Mouse (Mus musculus) spleen, postnatal 36 days (tissue): ENCODE data around the gene Rps9.
"Not testable (repeated sequence)": the region's sequence is repeated elsewhere in the genome, so short reads cannot be mapped to it uniquely, and the experiment has no call there.

Source experiments
- DNase-seq, 2 experiments: peaks; one replicate each; pipeline ENCODE4 v3.0.0; 2022; ENCODE audit warnings: low spot score in 2 of 2, mixed read lengths in 1 of 2

Gene Rps9

DNA sequence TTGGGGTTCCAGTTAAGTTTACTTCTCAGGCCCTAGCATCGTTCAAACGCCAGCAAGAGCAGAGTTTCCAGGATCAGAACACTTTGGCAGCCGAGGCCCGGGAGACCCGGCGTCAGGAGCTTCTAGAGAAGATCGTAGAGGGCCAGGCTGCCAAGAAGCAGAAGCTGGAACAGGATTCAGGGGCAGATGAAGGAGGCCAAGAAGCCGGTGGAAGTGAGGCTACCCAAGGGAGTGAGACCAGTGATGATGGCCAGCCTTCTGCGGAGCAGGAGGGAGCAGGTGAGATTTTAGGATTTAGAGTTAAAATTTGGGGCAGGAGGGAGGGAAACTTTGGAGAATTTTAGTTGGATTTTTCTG is 8.9 kb upstream of the Rps9 start:
- DNase-seq, result not testable (repeated sequence)

DNA sequence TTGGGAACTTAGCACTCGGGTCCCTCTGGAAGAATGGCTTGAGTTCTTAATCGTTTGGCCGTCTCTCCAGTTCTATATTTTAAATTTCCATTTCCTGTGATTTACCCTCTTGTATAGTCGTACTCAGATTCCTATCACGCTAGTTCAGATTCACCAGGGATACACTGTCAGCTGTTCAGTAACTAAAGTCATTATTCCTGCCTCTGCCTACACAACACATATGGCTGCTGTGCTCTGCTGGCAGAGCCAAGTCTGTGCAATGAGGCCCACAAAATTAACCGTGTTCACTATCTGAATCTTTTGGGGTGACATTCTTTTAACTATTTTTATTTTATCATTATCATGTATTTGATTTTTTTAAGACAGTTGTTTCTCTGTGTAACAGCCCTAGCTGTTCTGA is 5.3 kb upstream of the Rps9 start:
- DNase-seq, result no peak

- DNase-seq, result no peak
Observed at GRCm38 (mm10) chr7:3703148-3703878, 480 bp upstream of the Rps9 start.

- DNase-seq, result no peak
Observed at GRCm38 (mm10) chr7:3704475-3704874, 682 bp downstream of the Rps9 start.

DNA sequence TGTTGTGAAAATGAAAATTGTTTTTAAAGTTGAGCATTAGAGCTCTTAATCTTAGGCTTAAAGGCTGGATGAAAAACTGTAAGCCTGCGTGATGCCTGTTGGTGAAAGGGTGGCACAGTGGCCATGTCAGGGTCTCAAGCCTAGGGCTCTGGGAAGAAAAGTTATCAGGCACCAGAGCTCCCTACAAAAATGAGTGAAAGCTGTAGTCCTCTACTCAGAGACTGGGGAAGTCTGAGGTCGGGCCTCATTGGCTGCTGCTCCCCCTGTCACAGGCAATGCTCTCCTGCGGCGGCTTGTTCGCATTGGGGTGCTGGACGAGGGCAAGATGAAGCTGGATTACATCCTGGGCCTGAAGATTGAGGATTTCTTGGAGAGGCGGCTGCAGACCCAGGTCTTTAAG is 1.7 kb downstream of the Rps9 start:
- DNase-seq, result not testable (repeated sequence)

GRCm38 (mm10) chr7:3705911-3706310 is 2.1 kb downstream of the Rps9 start:
- no peak for DNase-seq

DNA sequence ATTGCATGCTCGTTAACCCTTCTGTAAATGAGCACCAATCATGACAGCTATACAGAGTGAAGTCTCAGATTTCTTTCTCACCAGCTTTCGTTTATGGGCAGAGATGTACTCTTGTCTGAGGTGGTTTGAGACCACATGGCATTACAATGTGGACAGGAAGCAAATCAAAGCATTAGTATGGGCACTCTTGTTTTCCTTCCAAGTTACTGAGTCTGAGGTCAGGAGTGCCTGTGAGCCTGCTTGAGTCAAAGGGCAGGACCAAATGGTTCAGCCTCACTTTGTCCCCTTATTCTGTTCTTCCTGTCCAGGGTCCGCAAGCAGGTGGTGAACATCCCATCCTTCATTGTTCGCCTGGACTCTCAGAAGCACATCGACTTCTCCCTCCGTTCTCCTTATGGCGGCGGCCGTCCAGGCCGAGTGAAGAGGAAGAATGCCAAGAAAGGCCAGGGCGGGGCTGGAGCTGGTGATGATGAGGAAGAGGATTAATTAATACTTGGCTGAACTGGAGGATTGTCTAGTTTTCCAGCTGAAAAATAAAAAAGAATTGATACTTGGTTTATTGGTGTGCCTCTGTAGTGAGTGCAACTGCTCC is 2.6 kb downstream of the Rps9 start:
- no peak for DNase-seq

DNA sequence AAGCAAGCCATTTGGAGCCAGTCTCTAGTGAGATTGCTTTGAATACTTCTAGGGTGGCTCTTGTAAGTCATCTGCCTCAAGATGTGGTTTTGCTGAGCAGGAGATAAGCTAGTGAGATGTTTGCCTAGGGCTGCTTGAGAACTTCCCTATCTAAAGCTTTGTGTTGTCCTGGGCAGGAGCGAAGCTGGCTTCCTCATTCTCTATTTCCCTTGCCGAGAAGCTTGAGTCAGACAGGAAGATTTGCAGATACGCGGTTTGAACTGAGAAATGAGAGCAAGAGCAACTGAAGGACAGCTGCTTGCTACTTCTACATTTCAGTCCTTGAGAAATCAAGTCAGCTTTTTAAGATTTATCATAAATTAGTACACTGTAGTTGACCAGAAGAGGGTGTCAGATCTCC is 3.2 kb downstream of the Rps9 start:
- peak; percentile 59 to 66 for DNase-seq

- no peak for DNase-seq
Observed at GRCm38 (mm10) chr7:3707568-3708413, 4.0 kb downstream of the Rps9 start.

DNA sequence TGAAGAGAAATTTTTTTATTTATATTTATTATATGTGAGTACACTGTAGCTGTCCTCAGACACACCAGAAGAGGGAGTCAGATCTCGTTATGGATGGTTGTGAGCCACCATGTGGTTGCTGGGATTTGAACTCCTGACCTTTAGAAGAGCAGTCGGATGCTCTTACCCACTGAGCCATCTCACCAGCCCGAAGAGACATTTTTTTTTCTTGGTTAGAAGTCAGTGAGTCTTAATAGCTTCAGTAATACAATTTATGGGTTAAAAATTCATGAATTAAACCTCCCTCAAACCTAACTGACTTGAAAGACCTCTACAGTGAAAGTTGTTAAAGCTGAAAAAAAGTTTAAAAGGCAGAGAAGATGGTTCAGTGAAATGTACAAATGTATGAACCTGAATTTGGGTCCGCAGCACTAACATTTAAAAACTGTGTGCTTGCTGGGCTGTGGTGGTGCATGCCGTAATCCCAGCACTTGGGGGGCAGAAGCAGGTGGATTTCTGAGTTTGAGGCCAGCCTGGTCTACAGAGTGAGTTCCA is 4.7 kb downstream of the Rps9 start:
- DNase-seq, result not testable (repeated sequence)

- DNase-seq, result no peak
Observed at GRCm38 (mm10) chr7:3709000-3709399, 5.2 kb downstream of the Rps9 start.

- DNase-seq, result no peak
Observed at GRCm38 (mm10) chr7:3712264-3712942, 8.6 kb downstream of the Rps9 start.

- no peak for DNase-seq
Observed at GRCm38 (mm10) chr7:3715249-3715648, 11.5 kb downstream of the Rps9 start.

DNA sequence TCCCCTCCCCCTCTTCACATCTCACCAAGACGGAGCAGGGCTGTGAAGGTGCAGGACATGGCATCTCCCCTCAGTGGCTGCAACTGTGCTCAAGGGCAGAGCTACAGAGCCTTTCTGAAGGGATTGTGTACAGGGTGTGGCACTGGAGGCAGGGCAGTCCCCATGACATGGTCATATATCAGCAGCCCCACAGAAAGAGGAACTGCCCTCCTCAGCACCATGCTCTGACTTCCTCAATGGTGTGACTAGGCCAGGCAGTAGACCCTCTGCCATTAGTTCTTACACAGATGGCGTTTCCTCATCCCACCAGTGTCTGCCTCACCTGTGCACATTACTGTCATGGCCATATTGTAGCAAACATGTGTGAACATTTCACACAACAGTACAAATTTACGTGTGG is 16.5 kb downstream of the Rps9 start, which contains the start of gene Pirb:
Pirb (minus strand) TSS at position 124 of the 400 bp plus-strand sequence.
- peak; percentile 56 to 61 for DNase-seq

DNA sequence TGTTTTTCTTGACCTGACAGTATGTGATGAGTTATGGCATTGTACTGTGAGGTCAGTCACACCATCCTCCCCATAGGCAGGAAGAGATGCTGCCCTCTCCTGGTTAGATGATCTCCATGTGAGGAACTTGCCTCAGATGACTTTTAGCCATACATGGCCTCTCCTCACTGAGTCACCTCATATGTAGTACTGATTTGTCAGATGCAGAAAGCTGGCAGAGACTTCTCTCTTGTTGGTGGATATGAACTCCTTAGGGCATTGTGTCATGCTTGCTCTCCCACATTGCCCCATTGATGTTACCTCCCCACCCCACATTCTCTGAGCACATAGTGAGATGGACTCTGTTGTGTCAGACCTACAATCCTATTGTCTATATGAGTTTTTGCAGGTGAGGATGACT is 21.7 kb downstream of the Rps9 start:
- DNase-seq, result not testable (repeated sequence)

- not testable (repeated sequence) for DNase-seq
Observed at GRCm38 (mm10) chr7:3732675-3733074, 28.9 kb downstream of the Rps9 start.
